Mouse (Mus musculus): ENCODE results near the gene Nos3.

DNA sequence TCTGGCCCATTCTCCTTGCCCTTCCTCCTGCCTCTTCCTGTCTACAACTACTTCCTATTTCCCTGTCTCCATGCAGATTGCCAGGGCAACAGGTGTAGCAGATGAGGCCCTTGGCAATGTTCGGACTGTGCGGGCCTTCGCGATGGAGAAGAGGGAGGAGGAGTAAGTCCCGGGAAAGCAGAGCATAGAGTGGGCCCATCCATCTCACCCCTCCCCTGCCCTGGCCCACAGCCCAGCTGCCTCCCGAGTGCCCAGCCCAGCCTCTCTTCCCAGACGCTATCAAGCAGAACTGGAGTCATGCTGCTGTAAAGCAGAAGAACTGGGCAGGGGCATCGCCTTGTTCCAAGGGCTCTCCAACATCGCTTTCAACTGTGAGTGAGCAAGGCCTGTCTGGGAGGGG, 37.4 kb downstream of the Nos3 start:
- TF ChIP-seq CTCF (IDR thresholded peaks at IDR 0.05; ENCODE audit: borderline replicate concordance, extremely low read depth, insufficient read depth, insufficient read length): no peak
- TF ChIP-seq POLR2A (IDR thresholded peaks at IDR 0.05; ENCODE audit: borderline replicate concordance, extremely low read depth, insufficient read depth, insufficient read length, poor library complexity, severe bottlenecking): no peak
